Mouse (Mus musculus) gastrocnemius, postnatal 4 days (tissue): ENCODE results near the gene Pdcd1. TPM values are rescaled to one million over a fixed set of nuclear protein-coding genes. Genes with fewer than 3 reads are reported as not detected.
"Not testable (repeated sequence)": the region's sequence is repeated elsewhere in the genome, so short reads cannot be mapped to it uniquely, and the experiment has no call there.

Experiments
- DNase-seq, 2 experiments: peaks; one replicate each; pipeline ENCODE4 v3.0.0; 2021 to 2022; ENCODE audit warnings: low spot score in 2 of 2, mixed read lengths in 2 of 2
- long read RNA-seq, 2 experiments: library from polyadenylated mRNA; stranded (forward); transcript quantifications; one replicate each; pipeline ENCODE4 v2.0.0; 2021
- total RNA-seq, 2 experiments: library from RNA; stranded (reverse); gene quantifications; 2 replicates each; pipeline ENCODE4 v1.2.3; 2021

Pdcd1 gene
- not detected for total RNA-seq
- long read RNA-seq, experiment 1, result 0 reads
- long read RNA-seq, experiment 2, result 0 reads

DNA sequence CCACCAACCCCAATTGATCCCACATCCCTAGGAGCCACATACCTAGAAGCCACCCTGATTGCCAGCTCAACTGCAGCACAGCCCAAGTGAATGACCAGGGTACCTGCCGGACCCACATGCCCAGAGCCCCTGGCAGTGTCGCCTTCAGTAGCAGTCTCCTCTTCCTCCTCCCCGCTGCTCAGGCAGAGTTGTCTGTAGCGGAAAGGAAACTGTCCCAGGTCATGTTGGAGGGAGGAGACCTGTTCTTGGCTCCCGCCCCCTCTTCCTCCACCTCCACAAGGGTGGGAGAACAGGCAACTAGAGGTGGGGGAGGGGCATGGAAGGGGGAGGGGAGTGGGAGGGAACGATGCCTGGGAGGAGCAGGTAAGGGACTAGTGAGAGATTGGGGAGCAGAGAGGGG, at the start of gene Pdcd1:
Pdcd1 (minus strand) TSS at position 181 of the 400 bp plus-strand sequence.
- no peak for DNase-seq

DNA sequence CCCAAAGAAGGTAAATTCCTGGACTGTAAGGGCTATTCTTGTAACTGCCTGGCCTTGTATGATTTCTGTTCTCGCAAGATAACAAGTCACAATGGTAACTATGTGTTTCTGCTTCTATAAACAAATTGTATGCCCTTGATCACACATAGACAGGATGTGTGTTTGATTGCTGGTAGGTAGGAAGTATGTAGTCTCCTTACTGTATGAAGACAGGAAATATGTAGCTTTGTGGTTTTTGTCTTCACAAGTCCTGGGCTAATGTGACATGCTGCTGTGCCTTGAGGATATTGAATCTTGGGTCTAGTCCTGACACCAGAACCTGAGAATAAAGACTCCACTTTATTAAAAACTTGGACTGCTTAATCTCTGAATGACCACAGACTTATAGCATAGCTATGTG, 39.4 kb upstream of the Pdcd1 start:
- DNase-seq, result no peak

- no peak for DNase-seq
Measured at GRCm38 (mm10) chr1:94086311-94086898, 34.1 kb upstream of the Pdcd1 start.

- no peak for DNase-seq
Measured at GRCm38 (mm10) chr1:94085324-94086105, 33.2 kb upstream of the Pdcd1 start.

DNA sequence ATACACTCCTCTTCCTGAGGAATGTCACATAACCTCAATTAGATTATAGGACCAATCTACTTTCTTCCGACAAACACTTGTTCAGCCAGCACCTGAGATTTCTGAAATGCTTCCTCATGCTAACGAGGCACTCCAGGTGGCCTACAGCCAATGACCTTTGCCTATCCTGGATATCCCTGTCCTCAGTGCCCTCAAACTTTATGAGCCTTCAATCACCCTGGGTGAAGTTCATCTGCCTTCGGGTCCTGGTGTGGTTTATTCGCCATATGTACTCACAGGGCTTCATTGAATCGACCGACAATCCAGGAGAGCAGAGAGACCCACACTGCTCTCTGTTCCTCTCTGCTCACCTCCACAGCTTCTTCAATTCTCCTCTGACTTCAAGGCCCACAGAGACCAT, 29.4 kb upstream of the Pdcd1 start:
- DNase-seq, result no peak

- no peak for DNase-seq
Measured at GRCm38 (mm10) chr1:94081191-94081590, 28.8 kb upstream of the Pdcd1 start.

GRCm38 (mm10) chr1:94080718-94081117, 28.4 kb upstream of the Pdcd1 start:
- DNase-seq, result no peak

GRCm38 (mm10) chr1:94078835-94079440, 26.6 kb upstream of the Pdcd1 start:
- peak; percentile 56 to 80 for DNase-seq

DNA sequence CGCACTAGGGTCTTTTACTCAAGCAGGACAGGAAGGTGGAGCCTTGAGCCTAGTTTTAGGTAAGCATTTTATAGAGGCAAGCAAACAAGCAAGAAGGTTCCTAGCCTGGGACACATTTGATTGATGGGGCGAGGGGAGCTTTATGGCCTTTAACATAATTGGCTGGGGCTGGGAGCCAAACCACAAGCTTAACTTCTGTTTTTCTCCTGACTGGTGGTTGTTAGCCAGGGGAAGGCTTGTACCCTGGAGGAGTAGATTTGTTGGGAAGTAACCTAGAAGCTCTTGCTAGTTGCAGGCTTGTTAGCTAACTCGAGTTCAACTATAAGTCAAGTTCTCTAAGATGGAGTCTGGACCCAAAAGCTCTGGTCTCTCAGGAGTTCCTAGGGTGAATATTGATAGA, 26.0 kb upstream of the Pdcd1 start:
- DNase-seq, result no peak

DNA sequence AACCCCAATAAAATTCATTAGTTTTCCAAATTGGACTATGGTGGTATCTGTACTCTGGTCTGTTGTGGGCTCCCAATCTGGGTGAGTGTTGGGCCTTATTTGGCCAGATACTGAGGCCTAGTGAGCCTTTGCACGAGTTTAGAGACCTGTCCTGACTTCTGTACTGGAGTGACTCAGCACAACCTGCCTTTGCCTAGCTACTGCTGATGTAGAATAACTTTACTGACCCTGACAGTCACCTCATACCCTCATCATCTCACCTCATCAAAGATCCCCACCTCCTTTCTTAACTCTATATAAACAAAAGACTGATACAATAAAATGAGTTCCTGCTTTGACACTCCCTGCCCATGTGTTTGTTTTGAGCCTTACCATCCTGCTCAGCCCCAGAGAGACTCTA, 24.3 kb upstream of the Pdcd1 start:
- no peak for DNase-seq

- no peak for DNase-seq
Measured at GRCm38 (mm10) chr1:94074756-94075155, 22.4 kb upstream of the Pdcd1 start.

- DNase-seq, result not testable (repeated sequence)
Measured at GRCm38 (mm10) chr1:94058281-94058680, 5.9 kb upstream of the Pdcd1 start.

DNA sequence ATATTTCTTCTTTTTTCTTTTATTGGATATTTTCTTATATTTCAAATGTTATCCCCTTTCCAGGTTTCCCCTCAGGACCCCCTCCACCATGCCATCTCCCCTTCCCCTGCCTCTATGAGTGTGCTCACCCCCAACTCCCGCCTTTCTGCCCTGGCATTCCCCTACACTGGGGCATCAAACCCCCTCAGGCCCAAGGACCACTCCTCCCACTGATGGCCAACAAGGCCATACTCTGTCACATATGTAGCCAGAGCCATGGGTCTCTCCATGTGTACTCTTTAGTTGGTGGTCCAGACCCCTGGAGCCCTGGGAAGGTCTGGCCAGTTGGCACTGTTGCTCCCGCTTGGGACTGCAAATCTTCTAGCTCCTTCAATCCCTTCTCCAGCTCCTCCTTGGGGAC, 5.0 kb upstream of the Pdcd1 start:
- no peak for DNase-seq

DNA sequence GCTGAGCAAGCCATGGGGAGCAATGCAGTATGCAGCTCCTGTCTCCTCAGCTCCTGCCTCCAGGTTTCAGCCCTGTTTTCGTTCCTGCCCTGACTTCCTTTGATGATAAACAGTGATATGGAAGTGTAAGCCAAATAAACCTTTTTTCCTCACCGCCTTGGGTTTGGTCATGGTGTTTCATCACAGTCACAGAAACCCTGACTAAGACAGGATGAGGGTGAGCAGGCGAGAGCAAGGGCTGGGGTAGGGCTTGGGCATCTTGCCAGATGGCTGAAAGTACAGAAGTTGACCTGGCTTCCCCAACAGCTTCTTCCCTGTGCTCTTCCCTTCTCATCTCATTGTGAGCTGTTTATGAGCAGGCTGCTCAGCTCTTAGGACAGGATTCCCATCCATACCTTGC, 3.6 kb upstream of the Pdcd1 start:
- DNase-seq, result no peak

- DNase-seq, result no peak
Measured at GRCm38 (mm10) chr1:94054481-94054880, 2.1 kb upstream of the Pdcd1 start.

GRCm38 (mm10) chr1:94053530-94054216, 1.3 kb upstream of the Pdcd1 start:
- no peak for DNase-seq

- DNase-seq, result no peak
Measured at GRCm38 (mm10) chr1:94051104-94051503, 1.2 kb downstream of the Pdcd1 start.

DNA sequence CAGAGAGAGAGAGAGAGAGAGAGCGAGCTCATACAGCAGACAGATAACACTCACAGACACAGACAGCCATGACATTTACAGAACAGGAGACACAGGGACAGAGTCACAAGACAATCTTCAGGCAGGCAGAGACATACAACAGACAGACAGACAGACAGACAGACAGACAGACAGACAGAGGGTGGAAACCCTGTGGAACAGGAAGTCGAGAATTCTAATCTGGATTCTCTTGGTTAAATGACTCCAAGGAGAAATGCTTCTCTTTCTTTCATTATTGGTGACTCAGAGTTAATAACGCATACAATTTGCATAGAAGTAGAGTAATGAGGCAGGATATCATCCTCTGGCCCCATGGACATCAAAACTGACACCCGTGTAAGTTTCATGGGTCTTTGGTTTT, 5.8 kb downstream of the Pdcd1 start:
- DNase-seq, result no peak

- DNase-seq, result no peak
Measured at GRCm38 (mm10) chr1:94045559-94045958, 6.8 kb downstream of the Pdcd1 start.

DNA sequence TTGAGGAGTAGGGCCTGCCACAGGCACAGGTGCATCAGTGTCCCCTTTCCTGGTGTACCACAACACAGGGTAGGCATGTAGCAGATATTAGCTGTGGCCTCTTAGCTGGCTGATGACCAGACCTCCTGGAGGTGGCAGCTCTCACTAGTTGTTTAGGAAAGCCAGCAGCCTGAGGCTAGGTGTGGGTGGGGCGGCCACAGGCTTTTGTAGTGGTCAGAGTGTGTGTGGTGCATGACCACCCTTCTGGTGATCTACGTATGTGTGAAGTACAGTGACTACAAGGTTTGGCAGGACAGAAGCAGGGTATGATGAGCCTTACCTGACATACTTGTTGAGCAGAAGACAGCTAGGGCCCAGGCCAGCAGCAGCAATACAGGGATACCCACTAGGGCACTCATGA, 12.0 kb downstream of the Pdcd1 start:
- no peak for DNase-seq

DNA sequence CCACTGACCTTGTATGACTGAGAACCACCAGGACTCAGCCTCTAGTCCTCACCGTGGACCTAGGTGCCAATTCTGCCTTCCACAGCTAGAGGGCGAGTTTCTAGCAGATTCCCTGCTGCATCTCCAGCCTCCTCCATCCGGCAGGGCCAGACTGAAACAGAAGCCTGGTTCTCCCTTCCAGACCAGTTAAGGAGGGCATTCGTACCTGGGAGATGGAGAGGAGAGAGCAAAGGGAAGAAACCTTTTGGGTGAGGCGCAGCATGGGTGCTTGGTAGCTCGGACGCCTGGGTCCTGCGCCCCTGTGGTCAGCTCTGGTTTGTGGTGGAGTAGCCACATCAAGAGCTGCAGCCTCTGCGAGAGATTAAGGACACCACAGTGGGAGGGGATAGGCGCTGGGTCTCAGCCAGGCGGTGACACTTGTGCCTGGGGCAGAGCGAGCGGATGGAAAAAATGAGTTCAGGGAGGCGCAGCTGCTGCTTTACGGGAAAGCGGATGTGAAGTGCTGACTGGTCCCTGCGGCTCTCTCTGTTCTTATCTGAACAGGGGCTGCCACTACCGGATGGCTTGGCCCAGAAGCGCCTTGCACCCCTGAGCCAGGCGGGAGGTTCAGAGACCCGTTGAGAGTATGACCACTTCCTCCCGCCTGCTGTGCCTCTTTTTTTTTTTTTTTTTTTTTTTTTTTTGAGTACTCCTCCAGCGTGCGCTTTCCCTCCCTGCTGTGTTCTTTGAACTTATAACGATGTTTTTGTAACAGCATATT, 17.2 kb downstream of the Pdcd1 start:
- DNase-seq, result peak; percentile 69 to 87
